Mouse (Mus musculus) gastrocnemius, postnatal 25 days (tissue): Measurements from ENCODE around the gene Emp2. TPM values are rescaled to one million over a fixed set of nuclear protein-coding genes. Genes with fewer than 3 reads are reported as not detected.

Experiments used
- microRNA-seq, 2 experiments: library from miRNA; unstranded; fragments of <30 nt; microRNA quantifications; one replicate each; pipeline ENCODE4 v1.2.0; 2021; ENCODE audit warnings: borderline replicate concordance in 2 of 2
- total RNA-seq, 2 experiments: library from RNA; stranded (reverse); gene quantifications; 1 replicate in 1 of 2; 2 replicates in 1 of 2; pipeline ENCODE4 v1.2.3; 2021

The Emp2 gene
- total RNA-seq, 2 experiments from 2014 or later = 5.7 to 7.8 TPM

Small RNA genes within 50 kb of the gene (microRNA-seq; reads per million reads assigned to microRNA genes)
- gene Gm22932 = 0 reads per million in 2 experiments

Other genes with a start within 250 kb of the Emp2 start
- under 1 TPM; 0.35 to 0.36 TPM for gene Rpl39l, start 143.7 kb downstream of the Emp2 start, total RNA-seq
- not detected for gene Atf7ip2, start 121.3 kb downstream of the Emp2 start, total RNA-seq
- not detected for gene Tekt5, start 81.5 kb upstream of the Emp2 start, total RNA-seq
- 1 to 10 TPM; 6.3 to 6.6 TPM for gene Nubp1, start 98.0 kb upstream of the Emp2 start, total RNA-seq
- under 1 TPM; 0.36 to 0.40 TPM for gene Tvp23a, start 133.4 kb upstream of the Emp2 start, total RNA-seq
- under 1 TPM; 0.11 to 0.13 TPM for gene Ciita, start 166.1 kb upstream of the Emp2 start, total RNA-seq
- 10 to 100 TPM; 43.0 to 43.1 TPM for gene Dexi, start 229.1 kb upstream of the Emp2 start, total RNA-seq
- gene Clec16a, start 231.4 kb upstream of the Emp2 start, total RNA-seq = 10 to 100 TPM; 51.2 to 62.2 TPM